Mouse (Mus musculus) limb, embryonic 12.5 days (tissue): ENCODE results near the gene Gm16181. TPM values are rescaled to one million over a fixed set of nuclear protein-coding genes. Genes with fewer than 3 reads are reported as not detected.

ENCODE experiments used
- ATAC-seq: fragments of 200-750 bp; cut with Nextera tagmentation; 2 replicates; pipeline ENCODE4 v1.8.0; 2017; ENCODE audit warnings: low read depth, moderate TSS enrichment; ENCODE audit not compliant: insufficient number of reproducible peaks, insufficient read depth, low FRiP score, low TSS enrichment
- H3K27ac ChIP-seq: fragments of 300-500 bp; sonication (generic); 2 replicates; pipeline ENCODE4 v1.5.1; 2016; ENCODE audit warnings: mild to moderate bottlenecking, moderate library complexity
- H3K27me3 ChIP-seq: fragments of 300-500 bp; sonication (generic); 2 replicates; pipeline ENCODE4 v1.6.1; 2016; ENCODE audit warnings: mild to moderate bottlenecking, moderate library complexity
- H3K36me3 ChIP-seq: fragments of 300-500 bp; sonication (generic); 2 replicates; pipeline ENCODE4 v1.6.1; 2016; ENCODE audit warnings: mild to moderate bottlenecking, moderate library complexity
- H3K4me1 ChIP-seq: fragments of 300-500 bp; sonication (generic); replicated peaks from 2 replicates; pipeline ENCODE4 v1.6.1; 2016
- H3K4me2 ChIP-seq: fragments of 300-500 bp; sonication (generic); 2 replicates; pipeline ENCODE4 v1.6.1; 2016; ENCODE audit warnings: mild to moderate bottlenecking, moderate library complexity
- H3K4me3 ChIP-seq: fragments of 300-500 bp; sonication (generic); replicated peaks from 2 replicates; pipeline ENCODE4 v1.5.1; 2016; ENCODE audit warnings: mild to moderate bottlenecking
- H3K9ac ChIP-seq: fragments of 300-500 bp; sonication (generic); replicated peaks from 2 replicates; pipeline ENCODE4 v1.6.1; 2016; ENCODE audit warnings: mild to moderate bottlenecking, moderate library complexity
- H3K9me3 ChIP-seq: fragments of 300-500 bp; sonication (generic); 2 replicates; pipeline ENCODE4 v1.6.1; 2016; ENCODE audit warnings: mild to moderate bottlenecking, moderate library complexity
- WGBS: fragments of 180-500 bp; shearing (Covaris S2); methylation state at CpG from one replicate; pipeline ENCODE4 v1.1.7; 2016; 5-methylcytosine and 5-hydroxymethylcytosine counted together
- polyA plus RNA-seq: library from polyadenylated mRNA; unstranded; fragments of >200 nt; fragmentation: Nextera tagmentation; extraction: Ambion mirVana; gene quantifications from 2 replicates; pipeline ENCODE4 v1.2.1, GENCODE M21; 2016

Gene Gm16181
- polyA plus RNA-seq, 1 experiment from 2014 or later: 1.1 TPM

GRCm38 (mm10) chr17:35197126-35197525 lies 23.5 kb upstream of the Gm16181 start:
- WGBS: 34% methylated on average over 6 of the region's 6 CpGs
- H3K4me2 ChIP-seq: no peak overlapping the region
- H3K27ac ChIP-seq: no peak overlapping the region
- ATAC-seq: no peak
- H3K9ac ChIP-seq: no peak overlapping the region
- H3K9me3 ChIP-seq: no peaks in the 10 kb centered on the region
- peaks cover 24% of the 10 kb centered on the region for H3K4me1 ChIP-seq
- H3K27me3 ChIP-seq: peaks cover 81% of the 10 kb centered on the region
- no peaks in the 10 kb centered on the region for H3K36me3 ChIP-seq
- no peak overlapping the region for H3K4me3 ChIP-seq

- Histone ChIP-seq H3K4me3 (no peak overlapping the region), H3K27me3 (peaks cover 90% of the 10 kb centered on the region), H3K36me3 (no peaks in the 10 kb centered on the region), H3K9me3 (no peaks in the 10 kb centered on the region), H3K27ac (no peak overlapping the region), H3K4me1 (peaks cover 27% of the 10 kb centered on the region), H3K9ac (no peak overlapping the region), H3K4me2 (no peak overlapping the region)
- no peak for ATAC-seq
- WGBS: 62% methylated on average over 7 of the region's 7 CpGs
Measured at GRCm38 (mm10) chr17:35198029-35198428, 22.6 kb upstream of the Gm16181 start.

- whole genome bisulfite sequencing: 27% methylated on average over 8 of the region's 8 CpGs
- no peak overlapping the region for H3K27ac ChIP-seq
- H3K36me3 ChIP-seq: no peaks in the 10 kb centered on the region
- H3K4me2 ChIP-seq: no peak overlapping the region
- no peak for ATAC-seq
- H3K27me3 ChIP-seq: peaks cover 94% of the 10 kb centered on the region
- H3K9me3 ChIP-seq: no peaks in the 10 kb centered on the region
- no peak overlapping the region for H3K9ac ChIP-seq
- H3K4me1 ChIP-seq: peaks cover 25% of the 10 kb centered on the region
- no peak overlapping the region for H3K4me3 ChIP-seq
Measured at GRCm38 (mm10) chr17:35198946-35199345, 21.7 kb upstream of the Gm16181 start.

- H3K27me3 ChIP-seq: peaks cover 93% of the 10 kb centered on the region
Measured at GRCm38 (mm10) chr17:35200398-35200797, 20.2 kb upstream of the Gm16181 start.

GRCm38 (mm10) chr17:35201128-35201527 lies 19.5 kb upstream of the Gm16181 start:
- Histone ChIP-seq H3K4me1 (peaks cover 8% of the 10 kb centered on the region), H3K27me3 (peaks cover 87% of the 10 kb centered on the region), H3K27ac (no peak overlapping the region), H3K4me3 (no peak overlapping the region), H3K36me3 (no peaks in the 10 kb centered on the region), H3K9me3 (no peaks in the 10 kb centered on the region), H3K4me2 (no peak overlapping the region), H3K9ac (no peak overlapping the region)
- ATAC-seq: no peak
- WGBS: 79% methylated on average over 11 of the region's 11 CpGs

More at GRCm38 (mm10) chr17:35200398-35200797, 20.2 kb upstream of the Gm16181 start:
- Histone ChIP-seq H3K9me3 (no peaks in the 10 kb centered on the region), H3K4me3 (no peak overlapping the region), H3K4me1 (peaks cover 15% of the 10 kb centered on the region), H3K4me2 (no peak overlapping the region), H3K36me3 (no peaks in the 10 kb centered on the region), H3K9ac (no peak overlapping the region), H3K27ac (no peak overlapping the region)
- no peak for ATAC-seq
- 84% methylated on average over 11 of the region's 11 CpGs for WGBS

- H3K9ac ChIP-seq: no peak within 1 kb of the TSS
- H3K4me2 ChIP-seq: 0 out of 2 replicates have a peak within 1 kb of the TSS, but pooled peaks have one; percentile 19
- 34% methylated on average over 13 of the region's 13 CpGs for WGBS
- H3K4me1 ChIP-seq: 0 out of 2 replicates have a peak, but pooled peaks cover 6% of the 10 kb centered on the region
- no peak within 1 kb of the TSS for H3K27ac ChIP-seq
- no peak for ATAC-seq
- no peaks in the 10 kb centered on the region for H3K36me3 ChIP-seq
- peaks cover 81% of the 10 kb centered on the region for H3K27me3 ChIP-seq
- no peaks in the 10 kb centered on the region for H3K9me3 ChIP-seq
- no peak within 1 kb of the TSS for H3K4me3 ChIP-seq
Measured at GRCm38 (mm10) chr17:35201787-35202186, 18.8 kb upstream of the Gm16181 start, which contains the start of gene Tnf. Tnf (minus strand) TSS chr17:35202007.

GRCm38 (mm10) chr17:35202442-35202841 lies 18.2 kb upstream of the Gm16181 start:
- no peak for ATAC-seq
- WGBS: 74% methylated on average over 4 of the region's 4 CpGs
- H3K27ac ChIP-seq: no peak overlapping the region
- H3K9ac ChIP-seq: no peak overlapping the region
- H3K27me3 ChIP-seq: peaks cover 76% of the 10 kb centered on the region
- 0 out of 2 replicates have a peak, but pooled peaks cover 6% of the 10 kb centered on the region for H3K4me1 ChIP-seq
- H3K9me3 ChIP-seq: no peaks in the 10 kb centered on the region
- H3K4me3 ChIP-seq: no peak overlapping the region
- H3K4me2 ChIP-seq: no peak overlapping the region
- no peaks in the 10 kb centered on the region for H3K36me3 ChIP-seq

- Histone ChIP-seq H3K36me3 (no peaks in the 10 kb centered on the region), H3K4me1 (0 out of 2 replicates have a peak, but pooled peaks cover 6% of the 10 kb centered on the region), H3K9ac (no peak within 1 kb of the TSS; the same call in 1 of the 2 replicates), H3K27me3 (peaks cover 58% of the 10 kb centered on the region), H3K9me3 (no peaks in the 10 kb centered on the region), H3K27ac (no peak within 1 kb of the TSS), H3K4me3 (no peak within 1 kb of the TSS), H3K4me2 (no peak within 1 kb of the TSS)
- no peak for ATAC-seq
- WGBS: 27% methylated on average over 20 of the region's 20 CpGs
Measured at GRCm38 (mm10) chr17:35204494-35205379, 15.9 kb upstream of the Gm16181 start, which contains the start of gene Lta. Lta (minus strand) TSS chr17:35205351.

GRCm38 (mm10) chr17:35205380-35205769 lies 15.3 kb upstream of the Gm16181 start:
- H3K9me3 ChIP-seq: no peaks in the 10 kb centered on the region
- no peak for ATAC-seq
- 61% methylated on average over 10 of the region's 10 CpGs for WGBS
- H3K9ac ChIP-seq: no peak overlapping the region
- no peak overlapping the region for H3K4me2 ChIP-seq
- peaks cover 51% of the 10 kb centered on the region for H3K27me3 ChIP-seq
- H3K27ac ChIP-seq: no peak overlapping the region
- 0 out of 2 replicates have a peak, but pooled peaks cover 6% of the 10 kb centered on the region for H3K4me1 ChIP-seq
- no peak overlapping the region for H3K4me3 ChIP-seq
- no peaks in the 10 kb centered on the region for H3K36me3 ChIP-seq

GRCm38 (mm10) chr17:35209785-35210535 lies 10.7 kb upstream of the Gm16181 start:
- ATAC-seq: no peak
- H3K36me3 ChIP-seq: no peaks in the 10 kb centered on the region
- WGBS: 82% methylated on average over 12 of the region's 12 CpGs

GRCm38 (mm10) chr17:35210593-35210992 lies 10.0 kb upstream of the Gm16181 start:
- Histone ChIP-seq H3K27me3 (no peaks in the 10 kb centered on the region; the same call in 1 of the 2 replicates), H3K4me3 (no peak overlapping the region), H3K36me3 (no peaks in the 10 kb centered on the region), H3K4me2 (no peak overlapping the region), H3K4me1 (no peaks in the 10 kb centered on the region), H3K9ac (no peak overlapping the region), H3K27ac (no peak overlapping the region), H3K9me3 (no peaks in the 10 kb centered on the region)
- no peak for ATAC-seq
- WGBS: 65% methylated on average over 3 of the region's 3 CpGs

More at GRCm38 (mm10) chr17:35209785-35210535, 10.7 kb upstream of the Gm16181 start:
- Histone ChIP-seq H3K4me1 (no peaks in the 10 kb centered on the region), H3K9me3 (no peaks in the 10 kb centered on the region), H3K27ac (no peak overlapping the region), H3K4me2 (no peak overlapping the region), H3K27me3 (peaks cover 6% of the 10 kb centered on the region), H3K9ac (no peak overlapping the region), H3K4me3 (no peak overlapping the region)
